Mouse (Mus musculus): ENCODE measurements around the gene Hnrnpa3. TPM values are rescaled to one million over a fixed set of nuclear protein-coding genes. Genes with fewer than 3 reads are reported as not detected.
"Not testable (repeated sequence)": the region's sequence is repeated elsewhere in the genome, so short reads cannot be mapped to it uniquely, and the experiment has no call there.

Gene Hnrnpa3
- polyA plus RNA-seq, 1 experiment from 2014 or later = 268 TPM

DNA sequence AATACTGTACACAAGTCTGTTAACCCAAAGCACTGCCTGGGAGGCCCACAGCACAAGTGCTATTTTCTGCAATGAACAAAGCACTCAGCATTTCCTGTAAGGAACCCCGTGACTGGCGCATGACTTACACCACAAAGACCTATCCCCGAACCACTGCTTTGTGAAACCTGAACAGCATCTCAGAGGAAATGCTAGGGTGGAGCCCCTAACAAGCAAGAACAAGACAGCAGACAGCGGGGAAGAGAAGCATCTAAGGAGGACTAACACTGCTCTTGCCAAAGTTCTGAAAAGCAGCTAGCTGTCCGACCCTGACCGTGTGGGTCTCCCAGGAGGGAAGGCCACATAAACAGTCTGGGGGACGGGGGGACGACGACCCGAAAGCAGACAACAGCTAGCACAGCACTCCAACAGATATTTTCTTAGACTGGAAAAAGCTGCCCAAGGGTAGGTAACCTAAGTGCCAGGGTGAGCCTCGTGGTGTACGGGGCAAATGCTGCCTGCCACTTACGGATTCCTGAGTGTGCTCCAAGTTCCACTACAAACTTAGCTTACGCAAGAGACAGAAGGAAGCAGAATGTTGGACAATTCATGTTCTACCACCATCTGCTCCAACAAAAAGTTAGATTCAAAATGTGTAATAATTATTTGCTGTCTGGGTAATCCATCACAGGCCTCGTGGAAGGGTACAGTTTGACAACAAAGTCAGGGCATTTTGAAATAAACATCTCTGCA is 24.1 kb downstream of the Hnrnpa3 start:
- Histone ChIP-seq H3K4me2 (replicated peaks) (0 out of 2 replicates have a peak overlapping the region, but pooled peaks have one; percentile 10), H3K4me1 (peaks cover 20% of the 10 kb centered on the region), H3K27me3 (no peaks in the 10 kb centered on the region), H3K9ac (no peak overlapping the region), H3K27ac (replicated peaks) (peak overlapping the region; percentile 84), H3K36me3 (peaks cover 11% of the 10 kb centered on the region), H3K9me3 (replicated peaks) (no peaks in the 10 kb centered on the region), H3K4me3 (replicated peaks) (no peak overlapping the region)
- 34% methylated on average over 15 of the region's 15 CpGs for WGBS
- ATAC-seq (ENCODE audit: insufficient number of reproducible peaks, low FRiP score, low TSS enrichment, low read depth) = peak; percentile 59

DNA sequence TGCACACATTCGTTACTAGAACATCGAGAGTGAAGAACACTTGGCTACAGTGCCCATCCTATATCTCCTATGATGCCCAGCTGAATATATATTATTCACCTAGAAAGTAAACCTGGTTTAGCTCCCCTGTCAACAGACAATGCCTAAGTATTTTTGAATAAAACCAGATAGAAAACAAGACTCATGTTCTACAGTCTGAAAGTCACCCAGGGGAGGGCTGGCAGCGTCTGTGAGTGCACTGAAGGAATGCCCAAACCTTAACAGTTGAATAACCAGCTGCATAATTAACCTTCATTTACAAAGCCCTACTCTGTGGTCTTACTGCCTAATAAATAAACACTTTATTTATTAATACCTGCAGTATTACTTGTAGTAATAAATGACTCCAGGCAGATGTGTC is 25.5 kb downstream of the Hnrnpa3 start:
- Histone ChIP-seq H3K9me3 (replicated peaks) (no peaks in the 10 kb centered on the region), H3K27ac (replicated peaks) (no peak overlapping the region), H3K4me2 (replicated peaks) (no peak overlapping the region), H3K4me3 (replicated peaks) (no peak overlapping the region), H3K4me1 (peaks cover 23% of the 10 kb centered on the region), H3K9ac (no peak overlapping the region), H3K27me3 (no peaks in the 10 kb centered on the region), H3K36me3 (no peaks in the 10 kb centered on the region)
- 74% methylated on average over 3 of the region's 3 CpGs for WGBS
- ATAC-seq (ENCODE audit: insufficient number of reproducible peaks, low FRiP score, low TSS enrichment, low read depth) = no peak

DNA sequence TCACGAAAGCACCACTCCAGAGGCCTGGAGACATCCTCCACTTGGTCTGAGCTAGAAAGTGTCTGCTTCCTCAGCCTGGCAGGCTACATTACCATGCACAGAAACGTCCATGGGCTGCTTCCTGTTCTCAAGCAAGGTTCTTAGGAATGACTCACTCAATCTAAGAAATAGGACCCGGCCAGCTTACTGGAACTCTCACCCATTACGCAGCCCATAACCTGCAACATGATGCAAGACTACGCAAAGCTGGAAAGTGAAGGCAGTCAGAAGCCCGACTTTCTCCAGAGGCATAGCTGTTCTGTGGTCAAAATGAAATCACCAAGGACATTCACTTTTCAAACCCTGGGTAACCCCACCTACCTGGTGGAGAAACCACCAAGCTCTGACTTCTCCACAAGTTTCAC is 26.4 kb downstream of the Hnrnpa3 start:
- no peak for ATAC-seq (ENCODE audit: insufficient number of reproducible peaks, low FRiP score, low TSS enrichment, low read depth)
- no peaks in the 10 kb centered on the region for H3K36me3 ChIP-seq
- H3K4me2 ChIP-seq (replicated peaks) = no peak overlapping the region
- 64% methylated on average over 6 of the region's 6 CpGs for WGBS
- peaks cover 29% of the 10 kb centered on the region for H3K4me1 ChIP-seq
- no peak overlapping the region for H3K4me3 ChIP-seq (replicated peaks)
- H3K27me3 ChIP-seq = no peaks in the 10 kb centered on the region
- H3K9me3 ChIP-seq (replicated peaks) = no peaks in the 10 kb centered on the region
- H3K9ac ChIP-seq = no peak overlapping the region
- 0 out of 2 replicates have a peak overlapping the region, but pooled peaks have one; percentile 24 for H3K27ac ChIP-seq (replicated peaks)

DNA sequence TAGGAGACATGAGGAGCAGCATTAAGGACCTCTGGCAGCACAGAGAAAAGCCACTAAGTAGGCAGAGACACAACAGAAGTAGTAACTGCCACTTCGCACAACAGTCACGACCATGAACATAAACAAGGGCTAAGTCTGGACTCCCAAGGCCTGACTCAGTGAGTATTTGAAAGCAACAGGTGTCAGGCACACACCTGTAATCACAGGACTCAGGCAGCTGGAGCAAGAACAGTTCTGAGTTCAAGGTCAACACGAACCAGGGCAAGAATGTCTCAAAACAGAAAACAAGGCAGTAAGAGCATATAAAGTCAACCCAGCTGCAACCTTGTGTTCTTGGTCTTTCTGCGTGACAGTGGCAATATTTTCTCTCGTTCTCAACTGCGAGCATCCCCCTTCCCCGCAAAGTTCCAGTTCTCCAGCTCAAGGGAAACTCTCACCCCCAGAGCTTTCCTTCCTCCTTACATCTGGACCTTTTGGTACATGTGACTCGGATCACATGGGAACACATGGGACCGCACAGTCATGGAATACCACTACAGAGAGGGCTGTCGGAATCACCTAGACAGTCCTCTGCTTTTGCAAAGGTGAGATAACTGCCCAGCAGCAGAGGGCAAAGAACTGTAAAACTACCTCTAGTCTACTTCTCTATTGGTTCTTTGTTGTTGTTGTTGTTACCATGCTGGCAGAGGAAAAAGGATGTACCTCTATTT is 28.1 kb downstream of the Hnrnpa3 start:
- H3K4me3 ChIP-seq (replicated peaks) = no peak overlapping the region
- no peak overlapping the region for H3K27ac ChIP-seq (replicated peaks)
- H3K9ac ChIP-seq = no peak overlapping the region
- H3K4me2 ChIP-seq (replicated peaks) = no peak overlapping the region
- no peak for ATAC-seq (ENCODE audit: insufficient number of reproducible peaks, low FRiP score, low TSS enrichment, low read depth)
- H3K36me3 ChIP-seq = no peaks in the 10 kb centered on the region
- 86% methylated on average over 10 of the region's 10 CpGs for WGBS
- H3K27me3 ChIP-seq = no peaks in the 10 kb centered on the region
- H3K9me3 ChIP-seq (replicated peaks) = no peaks in the 10 kb centered on the region
- peaks cover 23% of the 10 kb centered on the region for H3K4me1 ChIP-seq

DNA sequence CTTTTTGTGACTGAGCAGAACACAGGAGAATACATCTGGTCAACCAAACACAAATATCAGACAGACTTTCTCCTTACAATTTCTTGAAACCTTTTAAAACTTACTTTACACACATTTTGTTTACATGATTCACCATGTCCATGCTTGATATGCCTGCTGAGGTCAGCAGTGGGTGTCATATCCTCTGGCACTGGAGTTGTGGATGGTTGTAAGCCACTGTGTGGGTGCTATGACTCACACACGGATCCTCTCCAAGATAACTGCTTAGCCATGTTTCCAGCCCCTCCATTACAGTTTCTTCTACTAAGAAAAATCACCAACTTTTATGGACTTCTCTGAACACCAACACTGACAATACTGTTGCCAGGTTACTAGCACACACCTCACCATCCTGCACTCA is 29.8 kb downstream of the Hnrnpa3 start:
- 85% methylated on average over 1 of the region's 1 CpGs for whole genome bisulfite sequencing

DNA sequence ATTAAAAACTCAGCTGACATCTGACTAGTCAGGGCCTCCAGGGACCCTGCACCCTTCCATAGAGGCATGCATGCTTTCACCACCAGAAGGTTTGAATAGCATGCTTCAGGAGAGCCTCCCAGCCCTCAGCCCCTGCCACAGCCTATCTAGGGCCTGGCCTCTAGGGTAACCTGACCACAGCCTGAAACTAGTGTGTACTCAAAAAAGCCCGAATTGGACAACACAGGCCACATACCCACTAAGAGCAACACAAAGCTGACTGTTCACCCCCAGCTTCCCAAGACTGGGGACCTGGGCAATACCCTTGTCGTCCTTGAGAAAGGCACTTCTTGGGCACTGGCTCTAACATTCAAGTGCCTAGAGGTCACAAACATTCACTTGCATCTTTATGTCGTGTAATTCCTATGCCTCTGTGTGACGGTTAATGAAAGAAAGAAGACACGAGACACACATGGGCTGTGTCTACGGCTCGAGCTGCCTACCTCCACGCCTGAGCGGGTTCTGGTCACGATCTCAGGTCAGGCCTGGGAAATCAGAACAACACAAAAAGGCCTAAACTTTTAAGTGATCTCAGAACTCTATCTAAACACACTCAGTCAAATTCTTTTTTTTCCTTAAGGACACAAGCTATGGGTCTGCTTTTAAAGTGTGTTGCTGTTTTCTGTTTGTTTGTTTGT is 30.6 kb downstream of the Hnrnpa3 start:
- H3K4me2 ChIP-seq (replicated peaks) = no peak overlapping the region
- no peak overlapping the region for H3K4me3 ChIP-seq (replicated peaks)
- peak; percentile 78; the same call in 1 of the 2 replicates for ATAC-seq (ENCODE audit: insufficient number of reproducible peaks, low FRiP score, low TSS enrichment, low read depth)
- H3K9me3 ChIP-seq (replicated peaks) = no peaks in the 10 kb centered on the region
- peaks cover 28% of the 10 kb centered on the region for H3K4me1 ChIP-seq
- no peak overlapping the region for H3K9ac ChIP-seq
- H3K27me3 ChIP-seq = no peaks in the 10 kb centered on the region
- H3K27ac ChIP-seq (replicated peaks) = no peak overlapping the region
- WGBS = 87% methylated on average over 10 of the region's 10 CpGs
- H3K36me3 ChIP-seq = no peaks in the 10 kb centered on the region

More for the DNA sequence above, 29.8 kb downstream of the Hnrnpa3 start:
- H3K36me3 ChIP-seq = no peaks in the 10 kb centered on the region
- H3K4me2 ChIP-seq (replicated peaks) = no peak overlapping the region
- ATAC-seq (ENCODE audit: insufficient number of reproducible peaks, low FRiP score, low TSS enrichment, low read depth) = no peak
- no peak overlapping the region for H3K27ac ChIP-seq (replicated peaks)
- H3K9me3 ChIP-seq (replicated peaks) = no peaks in the 10 kb centered on the region
- H3K4me1 ChIP-seq = peaks cover 28% of the 10 kb centered on the region
- no peak overlapping the region for H3K4me3 ChIP-seq (replicated peaks)
- H3K27me3 ChIP-seq = no peaks in the 10 kb centered on the region
- no peak overlapping the region for H3K9ac ChIP-seq

DNA sequence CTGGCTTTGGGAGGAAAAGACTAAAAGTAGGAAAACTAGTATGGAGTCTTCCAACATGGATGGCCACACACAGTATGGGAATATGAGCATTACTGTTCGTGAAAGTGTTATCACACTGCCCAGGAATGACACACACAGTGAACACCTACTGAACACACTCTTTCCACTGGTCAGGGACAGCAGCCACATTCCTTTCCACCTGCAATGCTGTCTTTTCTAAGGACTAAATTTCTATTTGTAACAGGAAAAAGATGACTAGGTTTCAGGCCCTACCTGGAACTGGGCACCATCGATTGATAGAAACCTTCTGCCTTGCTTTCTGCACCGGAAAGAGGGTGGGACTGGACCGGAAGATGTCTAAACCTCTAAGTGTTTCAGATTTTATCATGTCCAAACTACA is 31.6 kb downstream of the Hnrnpa3 start:
- no peak for ATAC-seq (ENCODE audit: insufficient number of reproducible peaks, low FRiP score, low TSS enrichment, low read depth)
- no peak overlapping the region for H3K4me2 ChIP-seq (replicated peaks)

DNA sequence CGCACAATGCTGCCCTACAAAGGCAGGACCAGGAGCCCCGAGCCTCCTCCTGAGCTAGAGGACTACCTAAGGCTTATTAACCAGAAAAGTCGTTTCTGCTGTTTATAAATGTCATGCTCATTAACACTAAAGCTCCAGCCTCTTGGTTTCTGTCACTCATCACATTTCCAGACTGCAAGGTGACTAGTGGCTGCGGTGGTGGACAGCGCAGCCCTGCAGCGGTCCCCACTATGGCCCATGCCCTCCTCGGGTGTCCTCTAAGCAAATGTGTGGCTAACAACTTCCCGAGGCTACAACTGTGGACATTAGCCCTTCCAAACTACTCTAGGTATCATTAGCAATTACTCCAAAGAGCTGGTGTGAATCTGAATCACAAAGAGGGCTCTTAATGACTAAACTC is 32.3 kb downstream of the Hnrnpa3 start:
- Histone ChIP-seq H3K36me3 (no peaks in the 10 kb centered on the region), H3K27ac (replicated peaks) (no peak overlapping the region), H3K4me1 (peaks cover 32% of the 10 kb centered on the region), H3K27me3 (no peaks in the 10 kb centered on the region), H3K4me2 (replicated peaks) (no peak overlapping the region), H3K4me3 (replicated peaks) (no peak overlapping the region), H3K9ac (no peak overlapping the region), H3K9me3 (replicated peaks) (no peaks in the 10 kb centered on the region)
- no peak for ATAC-seq (ENCODE audit: insufficient number of reproducible peaks, low FRiP score, low TSS enrichment, low read depth)
- 69% methylated on average over 8 of the region's 8 CpGs for WGBS

More for the DNA sequence above, 31.6 kb downstream of the Hnrnpa3 start:
- Histone ChIP-seq H3K27me3 (no peaks in the 10 kb centered on the region), H3K9ac (no peak overlapping the region), H3K27ac (replicated peaks) (no peak overlapping the region), H3K4me1 (peaks cover 26% of the 10 kb centered on the region), H3K36me3 (no peaks in the 10 kb centered on the region), H3K9me3 (replicated peaks) (no peaks in the 10 kb centered on the region), H3K4me3 (replicated peaks) (no peak overlapping the region)
- 88% methylated on average over 4 of the region's 4 CpGs for WGBS

DNA sequence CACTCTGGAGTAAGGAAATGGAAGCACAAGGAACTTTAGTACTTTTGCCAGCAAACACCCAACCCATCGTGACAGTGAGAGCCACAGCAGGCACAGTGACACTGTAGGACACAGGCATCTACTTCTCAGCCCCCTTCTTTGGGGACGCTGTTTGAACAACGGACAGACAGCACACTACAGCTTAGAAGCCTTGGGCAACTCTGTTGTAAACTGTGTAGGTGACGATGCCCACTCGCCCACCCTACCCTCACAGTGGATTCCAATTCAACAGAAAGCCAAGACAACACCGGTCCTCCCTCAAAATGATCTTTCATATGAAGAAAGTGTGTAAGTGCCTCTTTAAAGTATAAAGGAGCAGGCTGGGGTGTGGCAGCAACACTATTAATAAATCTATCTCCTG is 33.3 kb downstream of the Hnrnpa3 start:
- Histone ChIP-seq H3K4me2 (replicated peaks) (no peak overlapping the region), H3K4me1 (peaks cover 42% of the 10 kb centered on the region), H3K27me3 (no peaks in the 10 kb centered on the region), H3K9ac (no peak overlapping the region), H3K9me3 (replicated peaks) (no peaks in the 10 kb centered on the region), H3K27ac (replicated peaks) (no peak overlapping the region), H3K4me3 (replicated peaks) (no peak overlapping the region), H3K36me3 (no peaks in the 10 kb centered on the region)
- 84% methylated on average over 6 of the region's 6 CpGs for WGBS
- no peak for ATAC-seq (ENCODE audit: insufficient number of reproducible peaks, low FRiP score, low TSS enrichment, low read depth)

DNA sequence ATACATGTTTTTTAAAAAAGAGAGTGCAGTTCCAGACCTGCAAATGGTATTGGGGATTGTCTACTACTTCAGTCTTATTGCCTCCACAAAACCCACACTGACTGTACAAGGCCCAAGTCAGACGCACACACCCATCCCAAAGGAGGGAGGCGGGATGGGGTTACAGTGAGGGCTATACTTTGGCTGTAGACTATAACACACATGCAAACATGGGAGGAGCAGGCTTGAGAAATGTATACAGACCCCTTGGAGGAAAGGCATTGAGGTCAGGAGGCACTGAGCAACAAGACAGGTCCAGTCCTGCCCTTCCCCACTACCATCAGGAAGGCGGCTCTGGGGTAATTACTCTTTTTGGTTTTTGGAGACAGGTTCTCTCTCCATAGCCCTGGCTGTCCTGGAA is 35.9 kb downstream of the Hnrnpa3 start:
- not testable (repeated sequence) for H3K4me2 ChIP-seq (replicated peaks); H3K36me3 ChIP-seq; H3K27ac ChIP-seq (replicated peaks); H3K27me3 ChIP-seq; H3K9me3 ChIP-seq (replicated peaks); H3K9ac ChIP-seq; ATAC-seq (ENCODE audit: insufficient number of reproducible peaks, low FRiP score, low TSS enrichment, low read depth); H3K4me3 ChIP-seq (replicated peaks)
- 80% methylated on average over 3 of the region's 3 CpGs for WGBS
- peaks cover 48% of the 10 kb centered on the region for H3K4me1 ChIP-seq

DNA sequence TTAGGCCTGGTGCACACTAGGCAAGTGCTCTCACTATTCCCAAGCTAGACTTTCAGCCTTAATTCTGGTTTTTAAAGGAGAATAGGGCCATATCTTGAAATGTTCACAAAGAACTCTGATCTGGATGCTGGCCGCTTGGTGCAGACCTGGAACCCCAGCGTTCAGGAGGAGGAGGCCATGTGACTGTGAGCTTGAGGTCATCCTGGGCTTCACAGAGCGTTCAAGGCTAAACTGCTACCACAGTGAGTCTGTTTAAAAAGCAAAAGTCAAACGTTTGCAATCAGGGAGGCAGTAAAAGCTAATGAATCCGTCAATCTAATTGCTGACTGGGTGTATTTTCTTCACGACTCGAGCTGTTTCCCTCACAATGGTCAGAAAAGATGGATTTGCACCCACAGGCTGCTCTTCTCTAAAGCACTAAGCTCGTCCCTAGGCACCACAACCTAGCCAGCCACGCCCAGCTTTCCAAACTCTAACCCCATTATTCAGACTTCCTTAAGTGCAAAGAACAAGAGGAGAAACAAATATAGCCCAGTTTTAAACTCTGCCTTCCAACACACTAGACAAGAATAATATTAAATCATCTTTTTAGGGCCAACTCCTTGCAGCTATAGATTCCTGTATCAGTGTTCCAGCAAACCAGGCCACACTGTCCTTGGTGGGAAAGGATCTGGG is 36.8 kb downstream of the Hnrnpa3 start:
- Histone ChIP-seq H3K4me3 (replicated peaks) (no peak overlapping the region), H3K9me3 (replicated peaks) (no peaks in the 10 kb centered on the region), H3K27me3 (no peaks in the 10 kb centered on the region), H3K36me3 (no peaks in the 10 kb centered on the region), H3K4me1 (peaks cover 52% of the 10 kb centered on the region), H3K4me2 (replicated peaks) (no peak overlapping the region), H3K9ac (no peak overlapping the region), H3K27ac (replicated peaks) (no peak overlapping the region)
- WGBS = 70% methylated on average over 9 of the region's 9 CpGs
- no peak for ATAC-seq (ENCODE audit: insufficient number of reproducible peaks, low FRiP score, low TSS enrichment, low read depth)
